Mouse (Mus musculus) left cerebral cortex, adult 9 months (tissue): Measurements from ENCODE around the gene Asgr1.
"Not testable (repeated sequence)": the region's sequence is repeated elsewhere in the genome, so short reads cannot be mapped to it uniquely, and the experiment has no call there.

ENCODE experiments used
- DNase-seq, 2 experiments: peaks; one replicate each; pipeline ENCODE4 v3.0.0; 2022; ENCODE audit warnings: low spot score in 2 of 2

Asgr1 gene

GRCm38 (mm10) chr11:70053898-70054570 is at the start of gene Asgr1:
Gene Asgr1, plus strand, starts transcription at chr11:70054085.
- no peak for DNase-seq

- DNase-seq = no peak
Observed at GRCm38 (mm10) chr11:70005521-70005920, 48.4 kb upstream of the Asgr1 start.

- no peak for DNase-seq
Observed at GRCm38 (mm10) chr11:70010033-70010432, 43.9 kb upstream of the Asgr1 start.

- no peak for DNase-seq
Observed at GRCm38 (mm10) chr11:70010548-70010947, 43.3 kb upstream of the Asgr1 start.

- no peak for DNase-seq
Observed at GRCm38 (mm10) chr11:70010961-70011360, 42.9 kb upstream of the Asgr1 start.

GRCm38 (mm10) chr11:70012931-70013330 is 41.0 kb upstream of the Asgr1 start:
- no peak for DNase-seq

GRCm38 (mm10) chr11:70013408-70013807 is 40.5 kb upstream of the Asgr1 start:
- no peak for DNase-seq

- no peak for DNase-seq
Observed at GRCm38 (mm10) chr11:70014051-70014450, 39.8 kb upstream of the Asgr1 start.

GRCm38 (mm10) chr11:70014880-70015558 is 38.9 kb upstream of the Asgr1 start, which contains the start of gene Acadvl:
Gene Acadvl, minus strand, starts transcription at chr11:70015411.
- peak in 1 of 2 experiments; percentile 86 for DNase-seq

- DNase-seq = no peak
Observed at GRCm38 (mm10) chr11:70015677-70016076, 38.2 kb upstream of the Asgr1 start.

GRCm38 (mm10) chr11:70016177-70016576 is 37.7 kb upstream of the Asgr1 start:
- not testable (repeated sequence) for DNase-seq

GRCm38 (mm10) chr11:70016669-70017068 is 37.2 kb upstream of the Asgr1 start, which contains the start of gene Dlg4:
Gene Dlg4, plus strand, starts transcription at chr11:70016942.
- DNase-seq = no peak

GRCm38 (mm10) chr11:70017199-70017767 is 36.6 kb upstream of the Asgr1 start:
- no peak for DNase-seq

- peak in 1 of 2 experiments; percentile 67 for DNase-seq
Observed at GRCm38 (mm10) chr11:70018131-70018990, 35.5 kb upstream of the Asgr1 start.

GRCm38 (mm10) chr11:70019495-70020021 is 34.3 kb upstream of the Asgr1 start:
- no peak for DNase-seq

GRCm38 (mm10) chr11:70020022-70020631 is 33.8 kb upstream of the Asgr1 start:
- no peak for DNase-seq

GRCm38 (mm10) chr11:70020731-70021263 is 33.1 kb upstream of the Asgr1 start:
- peak; percentile 77 to 84 for DNase-seq

- peak; percentile 96 to 98 for DNase-seq
Observed at GRCm38 (mm10) chr11:70021264-70022132, 32.4 kb upstream of the Asgr1 start.

- DNase-seq = no peak
Observed at GRCm38 (mm10) chr11:70023481-70024150, 30.3 kb upstream of the Asgr1 start.
